Mouse (Mus musculus) activated CD4-positive, CD25-positive, alpha-beta regulatory T cell (primary cell): Measurements from ENCODE around the gene Hoxb6. TPM values are rescaled to one million over a fixed set of nuclear protein-coding genes. Genes with fewer than 3 reads are reported as not detected.

ENCODE experiments used
- polyA plus RNA-seq, 2 experiments: library from polyadenylated mRNA; unstranded; fragments of 100-300 nt; shearing (Covaris generic); gene quantifications; one replicate each; pipeline ENCODE4 v1.2.1; 2017

The Hoxb6 gene
- under 1 TPM in 1 of 2 experiments, not detected in 1; 0.31 TPM for polyA plus RNA-seq

GRCm38 (mm10) chr11:96291681-96292564 is at the start of gene Hoxb6:
Gene Hoxb6, plus strand, starts transcription at chr11:96292476.

GRCm38 (mm10) chr11:96270996-96271540 is 21.2 kb upstream of the Hoxb6 start, which contains the start of gene Hoxb9:
Gene Hoxb9, plus strand, starts transcription at chr11:96271457.

GRCm38 (mm10) chr11:96281855-96282570 is 10.3 kb upstream of the Hoxb6 start, which contains the start of gene Hoxb8:
Gene Hoxb8, plus strand, starts transcription at chr11:96281905.

GRCm38 (mm10) chr11:96285771-96286738 is 6.2 kb upstream of the Hoxb6 start, which contains the start of gene Hoxb7:
Gene Hoxb7, plus strand, starts transcription at chr11:96286623.

GRCm38 (mm10) chr11:96303151-96304099 is 11.1 kb downstream of the Hoxb6 start, which contains the start of gene Hoxb5:
Gene Hoxb5, plus strand, starts transcription at chr11:96303336.

GRCm38 (mm10) chr11:96317608-96318367 is 25.5 kb downstream of the Hoxb6 start, which contains the start of gene Hoxb4:
Gene Hoxb4, plus strand, starts transcription at chr11:96318267.

GRCm38 (mm10) chr11:96323154-96323553 is 30.9 kb downstream of the Hoxb6 start, which contains the start of gene Hoxb3:
Gene Hoxb3, plus strand, starts transcription at chr11:96323326.

GRCm38 (mm10) chr11:96350341-96350624 is 58.0 kb downstream of the Hoxb6 start, which contains the start of gene Hoxb2:
Gene Hoxb2, plus strand, starts transcription at chr11:96350525.

Other genes starting within 250 kb of the Hoxb6 start
- gene Ube2z, start 227.1 kb upstream of the Hoxb6 start, polyA plus RNA-seq = 10 to 100 TPM; 38.1 to 46.2 TPM
- gene Atp5g1, start 216.8 kb upstream of the Hoxb6 start, polyA plus RNA-seq = 100 to 1,000 TPM; 337 to 446 TPM
- gene Calcoco2, start 180.5 kb upstream of the Hoxb6 start, polyA plus RNA-seq = under 1 TPM in 1 of 2 experiments, not detected in 1; 0.22 TPM
- under 1 TPM in 1 of 2 experiments, not detected in 1; 0.05 TPM for gene Ttll6, start 158.7 kb upstream of the Hoxb6 start, polyA plus RNA-seq
- gene Hoxb13, start 98.2 kb upstream of the Hoxb6 start, polyA plus RNA-seq = under 1 TPM in 1 of 2 experiments, not detected in 1; 0.14 TPM
- gene Hoxb9, start 21.0 kb upstream of the Hoxb6 start, polyA plus RNA-seq = not detected
- gene Hoxb8, start 10.6 kb upstream of the Hoxb6 start, polyA plus RNA-seq = not detected
- not detected for gene Hoxb7, start 5.9 kb upstream of the Hoxb6 start, polyA plus RNA-seq
- gene Hoxb5, start 10.9 kb downstream of the Hoxb6 start, polyA plus RNA-seq = under 1 TPM in 1 of 2 experiments, not detected in 1; 0.63 TPM
- under 1 TPM; 0.06 to 0.41 TPM for gene Hoxb4, start 25.8 kb downstream of the Hoxb6 start, polyA plus RNA-seq
- not detected for gene Hoxb3, start 30.9 kb downstream of the Hoxb6 start, polyA plus RNA-seq
- gene Hoxb2, start 58.0 kb downstream of the Hoxb6 start, polyA plus RNA-seq = under 1 TPM in 1 of 2 experiments, not detected in 1; 0.05 TPM
- gene Hoxb1, start 73.3 kb downstream of the Hoxb6 start, polyA plus RNA-seq = not detected
- gene Skap1, start 172.1 kb downstream of the Hoxb6 start, polyA plus RNA-seq = 100 to 1,000 TPM; 650 to 688 TPM